Mouse (Mus musculus) thymus, postnatal 0 days (tissue): ENCODE data around the gene Dnlz. TPM values are rescaled to one million over a fixed set of nuclear protein-coding genes. Genes with fewer than 3 reads are reported as not detected.
"Not testable (repeated sequence)": the region's sequence is repeated elsewhere in the genome, so short reads cannot be mapped to it uniquely, and the experiment has no call there.

Source experiments
- DNase-seq: peaks from one replicate; pipeline ENCODE4 v3.0.0-alpha.2; 2015; ENCODE audit warnings: low spot score
- polyA plus RNA-seq: library from polyadenylated mRNA; unstranded; fragments of >200 nt; fragmentation: Nextera tagmentation; extraction: Ambion mirVana; gene quantifications from 2 replicates; pipeline ENCODE4 v1.2.1, GENCODE M21; 2015

The Dnlz gene
- polyA plus RNA-seq = 22.2 and 24.5 TPM in 2 replicates

GRCm38 (mm10) chr2:26351358-26352290 lies at the start of gene Dnlz:
Gene Dnlz (minus strand): TSS chr2:26352110.
- DNase-seq = peak; percentile 95

GRCm38 (mm10) chr2:26401023-26401422 lies 49.1 kb upstream of the Dnlz start:
- no peak for DNase-seq

GRCm38 (mm10) chr2:26400296-26400695 lies 48.4 kb upstream of the Dnlz start:
- no peak for DNase-seq

- DNase-seq = no peak
Observed at GRCm38 (mm10) chr2:26399647-26400046, 47.7 kb upstream of the Dnlz start.

GRCm38 (mm10) chr2:26398978-26399377 lies 47.1 kb upstream of the Dnlz start:
- DNase-seq = no peak

- DNase-seq = no peak
Observed at GRCm38 (mm10) chr2:26391617-26392016, 39.7 kb upstream of the Dnlz start.

- no peak for DNase-seq
Observed at GRCm38 (mm10) chr2:26390954-26391353, 39.0 kb upstream of the Dnlz start.

GRCm38 (mm10) chr2:26389154-26389690 lies 37.3 kb upstream of the Dnlz start, which contains the start of the genes Entr1 and Pmpca:
Gene Entr1 (minus strand): TSS chr2:26389316.
Gene Pmpca (plus strand): TSS chr2:26389339.
- peak; percentile 93 for DNase-seq

GRCm38 (mm10) chr2:26388682-26389153 lies 36.8 kb upstream of the Dnlz start:
- peak; percentile 35 for DNase-seq

- DNase-seq = no peak
Observed at GRCm38 (mm10) chr2:26387713-26388112, 35.8 kb upstream of the Dnlz start.

- DNase-seq = not testable (repeated sequence)
Observed at GRCm38 (mm10) chr2:26380871-26381270, 29.0 kb upstream of the Dnlz start.

- peak; percentile 87 for DNase-seq
Observed at GRCm38 (mm10) chr2:26380131-26380771, 28.3 kb upstream of the Dnlz start, which contains the start of gene Snapc4. Gene Snapc4 (minus strand): TSS chr2:26380653.

- no peak for DNase-seq
Observed at GRCm38 (mm10) chr2:26372396-26372795, 20.5 kb upstream of the Dnlz start.

GRCm38 (mm10) chr2:26368572-26368971 lies 16.7 kb upstream of the Dnlz start:
- no peak for DNase-seq

- no peak for DNase-seq
Observed at GRCm38 (mm10) chr2:26367911-26368310, 16.0 kb upstream of the Dnlz start.

- no peak for DNase-seq
Observed at GRCm38 (mm10) chr2:26364738-26365465, 13.0 kb upstream of the Dnlz start.

- no peak for DNase-seq
Observed at GRCm38 (mm10) chr2:26363481-26363880, 11.6 kb upstream of the Dnlz start.

GRCm38 (mm10) chr2:26362991-26363390 lies 11.1 kb upstream of the Dnlz start:
- no peak for DNase-seq

GRCm38 (mm10) chr2:26360772-26361171 lies 8.9 kb upstream of the Dnlz start, which contains the start of gene Card9:
Gene Card9 (minus strand): TSS chr2:26360918.
- no peak for DNase-seq

- peak; percentile 27 for DNase-seq
Observed at GRCm38 (mm10) chr2:26359983-26360382, 8.1 kb upstream of the Dnlz start.
